Comparison of ENCODE assay signal across 12 mouse cellular contexts in the genomic region with DNA sequence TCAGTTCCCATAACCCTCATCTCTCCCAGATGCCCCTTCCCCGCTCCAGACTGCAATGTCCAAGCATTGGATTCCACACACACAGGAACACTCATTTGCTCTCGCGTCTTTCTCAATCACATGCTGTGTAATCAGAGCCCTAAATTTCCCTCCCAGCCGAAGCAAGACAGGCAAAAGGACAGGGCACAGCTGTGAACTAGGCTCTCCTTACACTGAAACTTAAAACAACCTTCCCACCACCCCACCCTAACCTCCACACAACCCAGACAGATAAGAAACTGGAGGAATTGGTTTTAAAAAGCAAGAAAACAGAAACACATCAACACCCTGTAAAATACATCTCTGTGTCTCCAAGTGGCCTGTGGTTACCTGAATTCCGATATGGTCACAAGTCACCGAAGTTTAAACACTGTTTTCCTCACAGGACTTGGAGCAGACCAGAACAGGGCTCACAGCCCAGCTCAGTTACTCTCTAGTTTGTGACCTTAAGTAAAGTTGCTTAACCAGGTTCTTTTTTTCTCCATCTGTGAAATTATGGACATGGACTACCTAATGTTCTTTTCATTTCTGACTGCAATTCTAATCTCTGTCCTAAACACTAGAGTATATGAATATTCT. TPM values are rescaled to one million over a fixed set of nuclear protein-coding genes. Genes with fewer than 3 reads are reported as not detected.
DNase-seq lines count a peak whose midpoint lies in the region; ATAC-seq and TF ChIP-seq lines count a peak whose summit lies in the region.
"Had no signal": no experiment of that assay in that cellular context is flagged by ENCODE, and none has a peak within 500 bp of the region (broad histone marks: within the 10 kb centered on the region; RNA-seq: fewer than 3 reads in every experiment).

No protein-coding gene starts in this region.

- H3K36me3 ChIP-seq in heart, embryonic 13.5 days = peaks cover 25% of the 10 kb centered on the region
- peaks cover 24% of the 10 kb centered on the region for H3K36me3 ChIP-seq in heart, embryonic 12.5 days
- peaks cover 33% of the 10 kb centered on the region for H3K36me3 ChIP-seq in C2C12 (ENCODE audit: control insufficient read depth, insufficient read depth)
- peaks cover 15% of the 10 kb centered on the region for H3K36me3 ChIP-seq in liver, adult 2 months (ENCODE audit: control insufficient read depth, insufficient read depth, low read length)
- H3K36me3 ChIP-seq in midbrain, embryonic 15.5 days (replicated peaks) = peaks cover 6% of the 10 kb centered on the region; the same call in 1 of the 2 replicates
- H3K36me3 ChIP-seq in intestine, embryonic 15.5 days = 0 out of 2 replicates have a peak, but pooled peaks cover 7% of the 10 kb centered on the region

- peaks cover 100% of the 10 kb centered on the region for H3K79me2 ChIP-seq in C2C12 (ENCODE audit: control insufficient read depth, insufficient read depth)
- H3K79me2 ChIP-seq in liver, adult 2 months (ENCODE audit: control insufficient read depth, insufficient read depth, low read length) = peaks cover 8% of the 10 kb centered on the region

- TF ChIP-seq CTCF in C2C12 (IDR thresholded peaks at IDR 0.05; ENCODE audit: control insufficient read depth, insufficient read depth, insufficient read length) = no peak
- TF ChIP-seq CTCF in bone marrow macrophage, adult 2 months (IDR thresholded peaks at IDR 0.05; ENCODE audit: low read depth, low read length) = no peak
- no peak for TF ChIP-seq CTCF in liver, adult 2 months (IDR thresholded peaks at IDR 0.05; ENCODE audit: low read depth, low read length)

- WGBS in heart, embryonic 13.5 days = 50% methylated on average over 6 of the region's 6 CpGs
- WGBS in heart, embryonic 12.5 days = 44% methylated on average over 6 of the region's 6 CpGs
- WGBS in liver, adult 2 months = 28% methylated on average over 6 of the region's 6 CpGs
- 66% methylated on average over 6 of the region's 6 CpGs for WGBS in midbrain, embryonic 15.5 days
- 43% methylated on average over 6 of the region's 6 CpGs for WGBS in intestine, embryonic 15.5 days

- H3K79me3 ChIP-seq in C2C12 (ENCODE audit: low read depth) = peaks cover 89% of the 10 kb centered on the region

- no peak overlapping the region for H3ac ChIP-seq in C2C12 (ENCODE audit: control insufficient read depth, insufficient read length, low read depth)

- H3K4me1 ChIP-seq in heart, embryonic 13.5 days = peaks cover 59% of the 10 kb centered on the region
- H3K4me1 ChIP-seq in heart, embryonic 12.5 days (replicated peaks) = peaks cover 36% of the 10 kb centered on the region
- peaks cover 41% of the 10 kb centered on the region for H3K4me1 ChIP-seq in bone marrow macrophage, adult 2 months (ENCODE audit: control insufficient read depth, insufficient read depth, low read length)
- peaks cover 6% of the 10 kb centered on the region for H3K4me1 ChIP-seq in liver, adult 2 months (ENCODE audit: control insufficient read depth, insufficient read depth, low read length)
- H3K4me1 ChIP-seq in midbrain, embryonic 15.5 days = peaks cover 26% of the 10 kb centered on the region
- peaks cover 14% of the 10 kb centered on the region; the same call in 1 of the 2 replicates for H3K4me1 ChIP-seq in intestine, embryonic 15.5 days (replicated peaks)

- no peak for ATAC-seq in heart, embryonic 13.5 days (ENCODE audit: extremely low read depth, insufficient number of reproducible peaks, low FRiP score, low TSS enrichment)
- ATAC-seq in heart, embryonic 12.5 days (ENCODE audit: insufficient number of reproducible peaks, low FRiP score) = no peak
- ATAC-seq in midbrain, embryonic 15.5 days (replicated peaks) = no peak
- no peak for ATAC-seq in intestine, embryonic 15.5 days

- no peaks in the 10 kb centered on the region for H3K27me3 ChIP-seq in heart, embryonic 13.5 days (replicated peaks)
- H3K27me3 ChIP-seq in heart, embryonic 12.5 days (replicated peaks) = no peaks in the 10 kb centered on the region
- no peaks in the 10 kb centered on the region for H3K27me3 ChIP-seq in C2C12 (ENCODE audit: control insufficient read depth, insufficient read depth, insufficient read length)
- no peaks in the 10 kb centered on the region for H3K27me3 ChIP-seq in liver, adult 2 months (ENCODE audit: control insufficient read depth, insufficient read depth, low read length)
- H3K27me3 ChIP-seq in midbrain, embryonic 15.5 days (replicated peaks) = no peaks in the 10 kb centered on the region
- no peaks in the 10 kb centered on the region for H3K27me3 ChIP-seq in intestine, embryonic 15.5 days (replicated peaks)
- H3K27me3 ChIP-seq: embryonic facial prominence, embryonic 12.5 days; limb, embryonic 12.5 days had no signal

- H3K9ac ChIP-seq in heart, embryonic 13.5 days = peak overlapping the region; percentile 53; the same call in 1 of the 2 replicates
- no peak overlapping the region for H3K9ac ChIP-seq in heart, embryonic 12.5 days
- no peak overlapping the region for H3K9ac ChIP-seq in liver, adult 2 months (ENCODE audit: low read depth, low read length)
- H3K9ac ChIP-seq in midbrain, embryonic 15.5 days = no peak overlapping the region
- no peak overlapping the region for H3K9ac ChIP-seq in intestine, embryonic 15.5 days
- H3K9ac ChIP-seq: embryonic facial prominence, embryonic 12.5 days; limb, embryonic 12.5 days had no signal

- H3K27ac ChIP-seq in heart, embryonic 13.5 days (replicated peaks) = peak overlapping the region; percentile 32; the same call in 1 of the 2 replicates
- no peak overlapping the region for H3K27ac ChIP-seq in heart, embryonic 12.5 days (ENCODE audit: poor library complexity, severe bottlenecking)
- H3K27ac ChIP-seq in bone marrow macrophage, adult 2 months (ENCODE audit: insufficient read depth, low read depth, low read length) = peak overlapping the region; percentile 14; the same call in 1 of the 2 replicates
- no peak overlapping the region for H3K27ac ChIP-seq in liver, adult 2 months (replicated peaks; ENCODE audit: insufficient read depth, low read depth, low read length)
- H3K27ac ChIP-seq in midbrain, embryonic 15.5 days = no peak overlapping the region
- H3K27ac ChIP-seq in intestine, embryonic 15.5 days = no peak overlapping the region
- H3K27ac ChIP-seq: embryonic facial prominence, embryonic 12.5 days; limb, embryonic 12.5 days had no signal

- TF ChIP-seq POLR2A in bone marrow macrophage, adult 2 months (IDR thresholded peaks at IDR 0.05; ENCODE audit: borderline replicate concordance, low read depth, low read length) = no peak
- TF ChIP-seq POLR2A in liver, adult 2 months (IDR thresholded peaks at IDR 0.05; ENCODE audit: extremely low read depth, insufficient read depth, low read length) = no peak

- peak overlapping the region; percentile 27 for H3K4me2 ChIP-seq in heart, embryonic 13.5 days
- no peak overlapping the region for H3K4me2 ChIP-seq in heart, embryonic 12.5 days
- H3K4me2 ChIP-seq in midbrain, embryonic 15.5 days = no peak overlapping the region
- H3K4me2 ChIP-seq in intestine, embryonic 15.5 days (replicated peaks) = no peak overlapping the region
- H3K4me2 ChIP-seq: embryonic facial prominence, embryonic 12.5 days; limb, embryonic 12.5 days had no signal

- no peaks in the 10 kb centered on the region for H3K9me3 ChIP-seq in heart, embryonic 13.5 days
- H3K9me3 ChIP-seq in heart, embryonic 12.5 days (replicated peaks) = no peaks in the 10 kb centered on the region
- no peaks in the 10 kb centered on the region for H3K9me3 ChIP-seq in midbrain, embryonic 15.5 days
- no peaks in the 10 kb centered on the region for H3K9me3 ChIP-seq in intestine, embryonic 15.5 days
- H3K9me3 ChIP-seq: embryonic facial prominence, embryonic 12.5 days; limb, embryonic 12.5 days had no signal

- H3K4me3 ChIP-seq in heart, embryonic 13.5 days = no peak overlapping the region
- no peak overlapping the region for H3K4me3 ChIP-seq in heart, embryonic 12.5 days
- H3K4me3 ChIP-seq in C2C12 (ENCODE audit: insufficient read depth, poor library complexity, severe bottlenecking) = no peak overlapping the region
- no peak overlapping the region for H3K4me3 ChIP-seq in bone marrow macrophage, adult 2 months (ENCODE audit: insufficient read depth, low read length)
- no peak overlapping the region for H3K4me3 ChIP-seq in liver, adult 2 months (ENCODE audit: insufficient read depth, low read depth, low read length)
- H3K4me3 ChIP-seq in midbrain, embryonic 15.5 days = no peak overlapping the region
- H3K4me3 ChIP-seq in intestine, embryonic 15.5 days (replicated peaks) = no peak overlapping the region
- H3K4me3 ChIP-seq: embryonic facial prominence, embryonic 12.5 days; limb, embryonic 12.5 days had no signal

- peak; percentile 66 for DNase-seq in liver, adult 2 months (ENCODE audit: extremely low read depth, low read depth, low spot score)
- no peak for DNase-seq in thymus, postnatal 0 days (ENCODE audit: low spot score)
- DNase-seq: kidney, postnatal 4 days; thymus, postnatal 14 days had no signal

TF ChIP-seq in C2C12, 6 proteins besides CTCF, POLR2A, EP300 and RAD21 (continues in another document):
- no peak for TF ChIP-seq FOSL1 (IDR thresholded peaks at IDR 0.05; ENCODE audit: insufficient read depth, low read length, poor library complexity, severe bottlenecking)
- TF ChIP-seq MYOG (IDR thresholded peaks at IDR 0.05; ENCODE audit: control insufficient read depth, extremely low read depth, insufficient read length) = no peak

RNA-seq across cellular contexts. Expression of a gene that starts 4.5 kb away (rescaled TPM):
- 36.9 and 43.2 TPM in 2 replicates for polyA plus RNA-seq in heart, embryonic 13.5 days (2015; fragmentation: Nextera tagmentation; extraction: Ambion mirVana)
- 47.9 and 52.6 TPM in 2 replicates for polyA plus RNA-seq in heart, embryonic 12.5 days (2016; fragmentation: Nextera tagmentation; extraction: Ambion mirVana)
- 338 TPM for polyA plus RNA-seq in C2C12 (2012; fragmentation: generic; extraction: Trizol)
- polyA plus RNA-seq in bone marrow macrophage, adult 2 months (2012; ENCODE audit: insufficient read depth, insufficient read length, missing spikeins) = 46.1 and 59.4 TPM in 2 replicates
- total RNA-seq in liver, adult 2 months (2014; rRNA removed) = 16.8 and 18.4 TPM in 2 replicates
- polyA plus RNA-seq in liver, adult 2 months (2012; rRNA removed) = 18.3 and 23.9 TPM in 2 replicates
- polyA plus RNA-seq in midbrain, embryonic 15.5 days (2015; fragmentation: Nextera tagmentation; extraction: Ambion mirVana) = 24.2 and 27.1 TPM in 2 replicates
- polyA plus RNA-seq in thymus, postnatal 0 days (2015; fragmentation: Nextera tagmentation; extraction: Ambion mirVana) = 39.0 and 47.6 TPM in 2 replicates
- 52.7 and 57.6 TPM in 2 replicates for polyA plus RNA-seq in intestine, embryonic 15.5 days (2015; fragmentation: Nextera tagmentation; extraction: Ambion mirVana)

RNA-seq across cellular contexts. Expression of a gene that starts 30.4 kb away (rescaled TPM):
- polyA plus RNA-seq in heart, embryonic 13.5 days (2015; fragmentation: Nextera tagmentation; extraction: Ambion mirVana) = 0.71 and 1.1 TPM in 2 replicates
- polyA plus RNA-seq in heart, embryonic 12.5 days (2016; fragmentation: Nextera tagmentation; extraction: Ambion mirVana) = 0.40 and 1.6 TPM in 2 replicates
- polyA plus RNA-seq in C2C12 (2012; fragmentation: generic; extraction: Trizol) = 0.27 TPM
- polyA plus RNA-seq in bone marrow macrophage, adult 2 months (2012; ENCODE audit: insufficient read depth, insufficient read length, missing spikeins) = not detected in 2 replicates
- not detected in 2 replicates for total RNA-seq in liver, adult 2 months (2014; rRNA removed)
- polyA plus RNA-seq in liver, adult 2 months (2012; rRNA removed) = not detected in 2 replicates
- polyA plus RNA-seq in midbrain, embryonic 15.5 days (2015; fragmentation: Nextera tagmentation; extraction: Ambion mirVana) = 3.7 and 3.8 TPM in 2 replicates
- 0.14 and 0.32 TPM in 2 replicates for polyA plus RNA-seq in thymus, postnatal 0 days (2015; fragmentation: Nextera tagmentation; extraction: Ambion mirVana)
- 11.3 and 13.8 TPM in 2 replicates for polyA plus RNA-seq in intestine, embryonic 15.5 days (2015; fragmentation: Nextera tagmentation; extraction: Ambion mirVana)

Comparison
In these comparisons a context has a peak if more than half of its experiments do, and no peak if none do; other contexts are left out.
1. H3K27ac ChIP-seq: peak in heart, embryonic 13.5 days (single experiment) and bone marrow macrophage, adult 2 months (single experiment); none in heart, embryonic 12.5 days (single experiment), liver, adult 2 months (single experiment), midbrain, embryonic 15.5 days (single experiment) and intestine, embryonic 15.5 days (single experiment).